In the genomic region with DNA sequence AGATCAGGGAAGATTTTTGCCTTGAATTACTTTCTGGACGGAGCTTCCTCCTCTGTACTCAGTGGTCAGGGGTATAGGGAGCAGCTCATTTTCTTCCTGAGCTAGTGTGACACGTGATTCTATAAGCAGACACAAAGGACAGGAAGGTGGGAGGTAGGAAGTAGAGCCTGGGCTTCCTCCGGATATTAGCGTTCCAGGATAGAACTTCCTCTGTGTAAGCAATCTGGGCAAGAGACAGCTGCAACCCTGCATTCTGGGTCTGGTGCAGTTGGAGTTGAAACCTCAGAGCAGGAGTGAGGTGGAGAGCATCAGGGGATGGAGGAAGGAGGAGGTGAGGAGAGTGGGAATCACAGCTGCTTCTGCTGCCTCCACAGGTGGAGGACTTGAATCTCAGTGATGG, we compare ENCODE assay signal across 13 mouse cellular contexts. TPM values are rescaled to one million over a fixed set of nuclear protein-coding genes. Genes with fewer than 3 reads are reported as not detected.
A peak's percentile ranks its signal among the peaks of the same experiment; 100 is the strongest.
DNase-seq lines count a peak whose midpoint lies in the region; ATAC-seq and TF ChIP-seq lines count a peak whose summit lies in the region.
"Had no signal": no experiment of that assay in that cellular context is flagged by ENCODE, and none has a peak within 500 bp of the region (broad histone marks: within the 10 kb centered on the region; RNA-seq: fewer than 3 reads in every experiment).

No protein-coding gene starts in this region.

- 50% methylated on average over 4 of the region's 4 CpGs for WGBS in kidney, embryonic 16.5 days
- 69% methylated on average over 4 of the region's 4 CpGs for WGBS in lung, embryonic 14.5 days

- H3K4me2 ChIP-seq in kidney, embryonic 16.5 days (replicated peaks; ENCODE audit: low read depth, low read length) = no peak overlapping the region; the same call in 1 of the 2 replicates
- peak overlapping the region; percentile 37; the same call in 1 of the 2 replicates for H3K4me2 ChIP-seq in lung, embryonic 14.5 days
- H3K4me2 ChIP-seq: limb, embryonic 15.5 days had no signal

- TF ChIP-seq CTCF in E14TG2a.4 (conservative IDR thresholded peaks at IDR 0.05; ENCODE audit: low read length) = no peak
- TF ChIP-seq CTCF in lung, embryonic 14.5 days (IDR thresholded peaks at IDR 0.05; ENCODE audit: low read depth) = no peak

- H3K27ac ChIP-seq in kidney, embryonic 16.5 days (ENCODE audit: low read length) = peak overlapping the region; percentile 21; the same call in 1 of the 2 replicates
- H3K27ac ChIP-seq in lung, embryonic 14.5 days (ENCODE audit: low read depth) = peak overlapping the region; percentile 56; the same call in 1 of the 2 replicates
- H3K27ac ChIP-seq: hindbrain, embryonic 10.5 days; limb, embryonic 15.5 days had no signal

- H3K27me3 ChIP-seq in kidney, embryonic 16.5 days (ENCODE audit: insufficient read depth, low read length) = no peaks in the 10 kb centered on the region
- H3K27me3 ChIP-seq in E14TG2a.4 (ENCODE audit: insufficient read depth, low read length) = no peaks in the 10 kb centered on the region
- no peaks in the 10 kb centered on the region for H3K27me3 ChIP-seq in lung, embryonic 14.5 days (ENCODE audit: insufficient read depth, low read length)
- H3K27me3 ChIP-seq: limb, embryonic 15.5 days had no signal

- H3K36me3 ChIP-seq in kidney, embryonic 16.5 days (ENCODE audit: insufficient read depth, low read length) = no peaks in the 10 kb centered on the region
- H3K36me3 ChIP-seq in E14TG2a.4 (ENCODE audit: insufficient read depth, low read length) = no peaks in the 10 kb centered on the region
- H3K36me3 ChIP-seq in lung, embryonic 14.5 days (ENCODE audit: insufficient read depth) = no peaks in the 10 kb centered on the region
- H3K36me3 ChIP-seq: hindbrain, embryonic 10.5 days; limb, embryonic 15.5 days had no signal

- ATAC-seq in kidney, embryonic 16.5 days (ENCODE audit: low FRiP score, low TSS enrichment) = no peak
- peak; percentile 56; the same call in 1 of the 2 replicates for ATAC-seq in lung, embryonic 14.5 days (ENCODE audit: insufficient read depth)
- ATAC-seq: midbrain, embryonic 16.5 days had no signal

- H3K4me1 ChIP-seq in kidney, embryonic 16.5 days (ENCODE audit: insufficient read depth, low read length) = no peaks in the 10 kb centered on the region
- peaks cover 33% of the 10 kb centered on the region for H3K4me1 ChIP-seq in E14TG2a.4 (replicated peaks; ENCODE audit: low read depth, low read length)
- no peaks in the 10 kb centered on the region for H3K4me1 ChIP-seq in lung, embryonic 14.5 days (ENCODE audit: insufficient read depth)
- H3K4me1 ChIP-seq: limb, embryonic 15.5 days had no signal

- peak; percentile 7 for DNase-seq in adrenal gland, postnatal 10 days
- DNase-seq in adrenal gland, adult (ENCODE audit: inconsistent age in 2 of 2, low spot score in 1 of 2) = no peak
- no peak for DNase-seq in kidney, adult 18-20 months
- DNase-seq in lung, embryonic 14.5 days = peak; percentile 54
- no peak for DNase-seq in yolk sac, embryonic 10.5 days (ENCODE audit: low spot score)
- no peak for DNase-seq in retina, postnatal 1 day

- no peak overlapping the region for H3K9ac ChIP-seq in kidney, embryonic 16.5 days (replicated peaks; ENCODE audit: low read length)
- no peak overlapping the region for H3K9ac ChIP-seq in lung, embryonic 14.5 days
- H3K9ac ChIP-seq: limb, embryonic 15.5 days had no signal

- peak overlapping the region; percentile 12; the same call in 1 of the 2 replicates for H3K4me3 ChIP-seq in kidney, embryonic 16.5 days (ENCODE audit: low read length)
- H3K4me3 ChIP-seq in E14TG2a.4 (replicated peaks; ENCODE audit: low read length) = peak overlapping the region; percentile 37
- H3K4me3 ChIP-seq in lung, embryonic 14.5 days (ENCODE audit: low read depth, low read length) = 0 out of 2 replicates have a peak overlapping the region, but pooled peaks have one; percentile 8
- H3K4me3 ChIP-seq: hindbrain, embryonic 10.5 days; limb, embryonic 15.5 days had no signal

- no peaks in the 10 kb centered on the region; the same call in 1 of the 2 replicates for H3K9me3 ChIP-seq in kidney, embryonic 16.5 days (ENCODE audit: low read length)
- H3K9me3 ChIP-seq in E14TG2a.4 (ENCODE audit: low read length) = no peaks in the 10 kb centered on the region
- H3K9me3 ChIP-seq in lung, embryonic 14.5 days (ENCODE audit: low read depth, low read length) = no peaks in the 10 kb centered on the region
- H3K9me3 ChIP-seq: hindbrain, embryonic 10.5 days; limb, embryonic 15.5 days had no signal

RNA-seq across cellular contexts. Expression of a gene that starts 40.8 kb away (rescaled TPM):
- total RNA-seq in adrenal gland, postnatal 10 days (2021) = 100 to 1,000 TPM; 413 to 455 TPM
- 241 and 248 TPM in 2 replicates for polyA plus RNA-seq in kidney, embryonic 16.5 days (2015; fragmentation: Nextera tagmentation; extraction: Ambion mirVana)
- polyA plus RNA-seq in lung, embryonic 14.5 days (2014; fragmentation: Nextera tagmentation; extraction: Ambion mirVana) = 182 and 196 TPM in 2 replicates

RNA-seq across cellular contexts. Expression of a gene that starts 44.8 kb away (rescaled TPM):
- total RNA-seq in adrenal gland, postnatal 10 days (2021) = under 1 TPM in 1 of 2 experiments, not detected in 1; 0.09 TPM
- not detected in 2 replicates for polyA plus RNA-seq in kidney, embryonic 16.5 days (2015; fragmentation: Nextera tagmentation; extraction: Ambion mirVana)
- polyA plus RNA-seq in lung, embryonic 14.5 days (2014; fragmentation: Nextera tagmentation; extraction: Ambion mirVana) = 0.07 TPM in 1 of 2 replicates, not detected in the other
- total RNA-seq: adrenal gland, postnatal 4 days had no signal
- polyA plus RNA-seq: limb, embryonic 15.5 days; stomach, embryonic 14.5 days had no signal

Comparison
In these comparisons a context has a peak if more than half of its experiments do, and no peak if none do; other contexts are left out.
1. DNase-seq: peak in adrenal gland, postnatal 10 days (single experiment) and lung, embryonic 14.5 days (single experiment); none in adrenal gland, adult (0 of 2), kidney, adult 18-20 months (single experiment), yolk sac, embryonic 10.5 days (single experiment) and retina, postnatal 1 day (single experiment).
2. Peak in every context shown above with its lines, with median percentiles within 50 percentile points of each other: H3K4me3 ChIP-seq.